Comparison of ENCODE assay signal across 26 mouse cellular contexts in genomic region chr5:53119689-53120088, GRCm38 (mm10).
DNase-seq lines count a peak whose midpoint lies in the region; ATAC-seq and TF ChIP-seq lines count a peak whose summit lies in the region.
"Had no signal": no experiment of that assay in that cellular context is flagged by ENCODE, and none has a peak within 500 bp of the region (broad histone marks: within the 10 kb centered on the region; RNA-seq: fewer than 3 reads in every experiment).

No protein-coding gene starts in this region.

- no peak for TF ChIP-seq POLR2A in lung, adult 2 months (IDR thresholded peaks at IDR 0.05; ENCODE audit: borderline replicate concordance, extremely low read depth, low read depth, low read length)

- peak overlapping the region; percentile 53; the same call in 1 of the 2 replicates for H3K27ac ChIP-seq in forebrain, embryonic 13.5 days
- no peak overlapping the region for H3K27ac ChIP-seq in forebrain, embryonic 16.5 days (ENCODE audit: low read length)
- no peak overlapping the region; the same call in 1 of the 2 replicates for H3K27ac ChIP-seq in lung, embryonic 15.5 days
- H3K27ac ChIP-seq: gastrocnemius, adult 2 months; hindbrain, embryonic 13.5 days; limb, embryonic 12.5 days; liver, embryonic 15.5 days; midbrain, embryonic 10.5 days; neural tube, embryonic 12.5 days had no signal

- H3K9me3 ChIP-seq in forebrain, embryonic 13.5 days (replicated peaks): no peaks in the 10 kb centered on the region
- no peaks in the 10 kb centered on the region for H3K9me3 ChIP-seq in forebrain, embryonic 16.5 days (ENCODE audit: control insufficient read depth, low read length)
- no peaks in the 10 kb centered on the region for H3K9me3 ChIP-seq in lung, embryonic 15.5 days
- H3K9me3 ChIP-seq: hindbrain, embryonic 13.5 days; limb, embryonic 12.5 days; liver, embryonic 15.5 days; midbrain, embryonic 10.5 days; neural tube, embryonic 12.5 days had no signal

- peaks cover 14% of the 10 kb centered on the region; the same call in 1 of the 2 replicates for H3K27me3 ChIP-seq in forebrain, embryonic 13.5 days
- H3K27me3 ChIP-seq in forebrain, embryonic 16.5 days (replicated peaks; ENCODE audit: control insufficient read depth, insufficient read depth, low read length): no peaks in the 10 kb centered on the region
- H3K27me3 ChIP-seq in lung, embryonic 15.5 days: no peaks in the 10 kb centered on the region
- H3K27me3 ChIP-seq: hindbrain, embryonic 13.5 days; limb, embryonic 12.5 days; liver, embryonic 15.5 days; neural tube, embryonic 12.5 days had no signal

- H3K36me3 ChIP-seq in forebrain, embryonic 13.5 days (ENCODE audit: poor library complexity, severe bottlenecking): peaks cover 19% of the 10 kb centered on the region; the same call in 1 of the 2 replicates
- no peaks in the 10 kb centered on the region; the same call in 1 of the 2 replicates for H3K36me3 ChIP-seq in forebrain, embryonic 16.5 days (ENCODE audit: control insufficient read depth, insufficient read depth)
- no peaks in the 10 kb centered on the region for H3K36me3 ChIP-seq in lung, embryonic 15.5 days
- H3K36me3 ChIP-seq: limb, embryonic 12.5 days; liver, embryonic 15.5 days; midbrain, embryonic 10.5 days; neural tube, embryonic 12.5 days had no signal

- no peak overlapping the region for H3K9ac ChIP-seq in forebrain, embryonic 13.5 days
- H3K9ac ChIP-seq in forebrain, embryonic 16.5 days (replicated peaks; ENCODE audit: low read depth, low read length): no peak overlapping the region
- no peak overlapping the region for H3K9ac ChIP-seq in lung, embryonic 15.5 days
- H3K9ac ChIP-seq: hindbrain, embryonic 13.5 days; limb, embryonic 12.5 days; liver, embryonic 15.5 days; neural tube, embryonic 12.5 days had no signal

- no peak for ATAC-seq in forebrain, embryonic 13.5 days
- ATAC-seq in forebrain, embryonic 16.5 days: no peak
- ATAC-seq in lung, embryonic 15.5 days (ENCODE audit: borderline replicate concordance, extremely low read depth, low FRiP score, low TSS enrichment): peak; percentile 88; the same call in 1 of the 2 replicates
- ATAC-seq: CD4-positive, CD25-positive, alpha-beta regulatory T cell, adult 4 months; intestine, postnatal 0 days had no signal

- no peak for TF ChIP-seq CTCF in lung, adult 2 months (IDR thresholded peaks at IDR 0.05; ENCODE audit: insufficient read depth, low read length)

- no peak overlapping the region for H3K4me2 ChIP-seq in forebrain, embryonic 13.5 days
- H3K4me2 ChIP-seq in forebrain, embryonic 16.5 days (ENCODE audit: low read length): no peak overlapping the region
- no peak overlapping the region for H3K4me2 ChIP-seq in lung, embryonic 15.5 days
- H3K4me2 ChIP-seq: heart, embryonic 11.5 days; hindbrain, embryonic 13.5 days; limb, embryonic 12.5 days; liver, embryonic 15.5 days; neural tube, embryonic 12.5 days had no signal

- 20% methylated on average over 3 of the region's 3 CpGs for WGBS in forebrain, embryonic 13.5 days
- 13% methylated on average over 3 of the region's 3 CpGs for WGBS in forebrain, embryonic 16.5 days
- 16% methylated on average over 3 of the region's 3 CpGs for WGBS in lung, embryonic 15.5 days
- WGBS in lung, adult 2 months: 35% methylated on average over 3 of the region's 3 CpGs

- no peak overlapping the region for H3K4me3 ChIP-seq in forebrain, embryonic 13.5 days
- no peak overlapping the region for H3K4me3 ChIP-seq in forebrain, embryonic 16.5 days (replicated peaks; ENCODE audit: low read length)
- no peak overlapping the region for H3K4me3 ChIP-seq in lung, embryonic 15.5 days
- H3K4me3 ChIP-seq in lung, adult 2 months (replicated peaks; ENCODE audit: extremely low read depth, low read depth, low read length): no peak overlapping the region
- H3K4me3 ChIP-seq: gastrocnemius, adult 2 months; hindbrain, embryonic 13.5 days; limb, embryonic 12.5 days; liver, embryonic 15.5 days; midbrain, embryonic 10.5 days; myocyte; neural tube, embryonic 12.5 days had no signal

- peaks cover 51% of the 10 kb centered on the region for H3K4me1 ChIP-seq in forebrain, embryonic 13.5 days
- H3K4me1 ChIP-seq in forebrain, embryonic 16.5 days (replicated peaks; ENCODE audit: control insufficient read depth, insufficient read depth, low read length): peaks cover 21% of the 10 kb centered on the region
- H3K4me1 ChIP-seq in lung, embryonic 15.5 days: 0 out of 2 replicates have a peak, but pooled peaks cover 5% of the 10 kb centered on the region
- no peaks in the 10 kb centered on the region; the same call in 1 of the 2 replicates for H3K4me1 ChIP-seq in lung, adult 2 months (ENCODE audit: control insufficient read depth, insufficient read depth, low read length)
- H3K4me1 ChIP-seq: limb, embryonic 12.5 days; liver, embryonic 15.5 days had no signal

- DNase-seq in lung, adult 2 months: no peak
- peak; percentile 82 for DNase-seq in retina, postnatal 1 day
- no peak for DNase-seq in retina, embryonic 14.5 days (ENCODE audit: low spot score)
- DNase-seq in cerebellum, adult 9-11 months: no peak
- DNase-seq: adrenal gland, postnatal 25 days; cerebellum, adult 18-20 months; cerebellum, postnatal 14 days; gastrocnemius, adult 2 months; gastrocnemius, postnatal 36 days; heart, adult 18-20 months; heart, postnatal 36 days; kidney, postnatal 25 days; right cerebral cortex, postnatal 14 days; thymus, postnatal 4 days had no signal
